Mouse (Mus musculus) olfactory bulb, adult 2 months (tissue): Measurements from ENCODE around the gene Gm9936. TPM values are rescaled to one million over a fixed set of nuclear protein-coding genes. Genes with fewer than 3 reads are reported as not detected.

Source experiments
- H3K27ac ChIP-seq: fragments of 200-500 bp; 2 replicates; pipeline ENCODE4 v1.5.1; 2012; ENCODE audit warnings: low read depth, low read length; ENCODE audit not compliant: insufficient read depth
- H3K4me1 ChIP-seq: fragments of 200-500 bp; 2 replicates; pipeline ENCODE4 v1.6.1; 2012; ENCODE audit warnings: low read length; ENCODE audit not compliant: control insufficient read depth, insufficient read depth
- H3K4me3 ChIP-seq: fragments of 200-500 bp; 2 replicates; pipeline ENCODE4 v1.5.1; 2012; ENCODE audit warnings: mild to moderate bottlenecking, low read depth, low read length, moderate library complexity; ENCODE audit not compliant: insufficient read depth
- CTCF ChIP-seq: fragments of 200-500 bp; IDR thresholded peaks from 2 replicates; pipeline ENCODE4 v1.5.1; 2012; ENCODE audit warnings: low read depth, mild to moderate bottlenecking, low read length, moderate library complexity; ENCODE audit not compliant: insufficient read depth
- POLR2A ChIP-seq: fragments of 200-500 bp; IDR thresholded peaks from 2 replicates; pipeline ENCODE4 v1.6.1; 2012; ENCODE audit warnings: mild to moderate bottlenecking, low read depth, low read length, moderate library complexity; ENCODE audit not compliant: insufficient read depth
- WGBS: fragments of 180-500 bp; shearing (Covaris S2); methylation state at CpG from one replicate; pipeline ENCODE4 v1.1.7; 2018; 5-methylcytosine and 5-hydroxymethylcytosine counted together
- polyA plus RNA-seq: library from polyadenylated mRNA; stranded (reverse); fragments of >200 nt; gene quantifications from 2 replicates; pipeline ENCODE4 v1.2.4, GENCODE M21; 2012; ENCODE audit warnings: low replicate concordance; ENCODE audit not compliant: missing spikeins, insufficient read depth, insufficient read length

Gm9936 gene
- polyA plus RNA-seq, 1 experiment: not detected

DNA sequence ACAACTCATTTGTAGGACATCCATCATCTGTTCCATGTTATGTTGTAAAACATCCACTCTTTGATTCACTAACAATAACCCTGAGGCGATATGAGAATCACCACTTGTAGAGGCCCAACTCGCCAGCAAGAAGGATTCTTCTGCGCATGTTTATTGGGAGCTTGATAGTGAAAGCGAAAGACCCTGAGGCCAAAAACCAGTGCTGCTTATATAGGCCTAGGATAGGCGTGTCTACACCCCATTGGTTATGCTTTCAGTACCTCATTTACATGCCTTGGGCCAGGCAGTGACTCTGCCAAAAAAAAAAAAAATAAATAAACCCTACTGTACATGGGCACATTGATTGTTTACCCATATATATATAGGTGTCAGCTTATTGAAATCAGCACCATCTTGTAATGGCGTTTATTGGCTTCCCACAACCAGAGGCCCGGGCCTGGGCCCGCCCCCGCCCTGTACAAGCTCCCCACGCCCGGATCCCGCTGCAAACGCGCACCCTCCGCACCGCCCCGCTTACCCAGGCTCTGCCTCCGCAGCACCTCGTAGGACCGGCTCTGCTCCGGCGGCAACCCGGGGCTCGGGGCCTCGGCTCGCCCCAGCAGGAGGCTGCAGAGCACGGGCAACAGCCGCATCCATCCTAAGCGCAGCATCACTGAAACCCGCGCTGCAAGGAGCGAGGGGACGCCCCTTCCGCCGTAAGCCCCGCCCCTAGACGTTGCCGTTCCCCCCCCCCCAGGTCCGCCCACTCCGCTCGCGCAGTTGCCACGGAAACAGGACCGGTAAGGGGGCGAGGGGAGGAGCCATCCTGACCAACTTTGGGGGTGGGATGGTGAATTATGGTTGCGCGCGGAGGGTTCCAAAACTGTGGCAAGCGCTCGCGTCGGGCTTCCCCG lies 35.4 kb downstream of the Gm9936 start, which contains the start of gene 1500011B03Rik:
Gene 1500011B03Rik (minus strand): TSS at position 673 of the 893 bp plus-strand sequence.
- H3K27ac ChIP-seq: peak within 1 kb of the TSS; percentile 80
- H3K4me3 ChIP-seq: peak within 1 kb of the TSS; percentile 98
- H3K4me1 ChIP-seq: peaks cover 11% of the 10 kb centered on the region
- WGBS: 6% methylated on average over 52 of the region's 53 CpGs
- TF ChIP-seq POLR2A (peak; percentile 62; the same call in 1 of the 2 replicates), CTCF (no peak)

DNA sequence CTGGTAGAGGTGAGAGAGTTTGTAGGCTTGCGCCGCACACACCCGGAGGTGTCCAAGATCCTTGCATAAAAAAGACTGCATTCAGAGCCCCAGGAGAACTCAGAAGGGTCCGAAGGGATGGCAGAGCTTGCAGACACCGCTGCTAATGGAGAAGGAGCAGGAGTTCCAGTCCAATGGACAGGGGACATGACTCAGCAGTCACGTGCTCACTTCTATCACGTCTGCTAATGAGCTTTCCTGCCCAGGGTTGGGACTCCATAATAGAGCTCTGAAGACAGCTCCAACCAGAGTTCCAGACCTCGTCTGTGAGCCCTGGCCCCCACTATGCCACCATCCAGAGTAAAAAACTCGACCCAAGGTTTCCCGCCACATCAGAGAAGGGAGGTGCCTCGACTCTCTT lies 40.4 kb downstream of the Gm9936 start:
- Histone ChIP-seq H3K4me1 (peaks cover 6% of the 10 kb centered on the region), H3K27ac (no peak overlapping the region), H3K4me3 (no peak overlapping the region)
- TF ChIP-seq CTCF (no peak), POLR2A (no peak)
- 75% methylated on average over 11 of the region's 11 CpGs for WGBS

DNA sequence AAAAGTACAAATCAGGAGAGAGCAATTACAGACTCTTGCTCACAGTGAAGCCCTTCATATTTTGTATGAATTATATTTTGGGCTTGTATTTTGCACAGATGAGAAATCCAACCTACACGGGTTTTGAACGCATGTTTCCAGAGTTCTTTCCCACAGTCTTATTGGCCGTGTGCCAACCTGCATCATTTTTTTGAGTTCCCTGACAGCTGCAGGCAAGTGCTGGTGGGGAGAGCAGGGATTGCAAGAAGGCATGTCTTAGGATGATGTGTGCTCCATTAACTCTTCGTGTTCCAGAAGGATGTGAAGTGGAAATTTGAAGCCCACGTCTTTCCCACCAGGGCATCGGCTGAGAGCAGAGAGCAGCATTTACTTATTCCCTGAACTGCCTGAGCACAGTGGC lies 41.9 kb downstream of the Gm9936 start:
- no peak overlapping the region for H3K4me3 ChIP-seq
- WGBS: 75% methylated on average over 6 of the region's 6 CpGs
- no peak overlapping the region for H3K27ac ChIP-seq
- no peak for TF ChIP-seq POLR2A
- no peak for TF ChIP-seq CTCF
- H3K4me1 ChIP-seq: peaks cover 13% of the 10 kb centered on the region

DNA sequence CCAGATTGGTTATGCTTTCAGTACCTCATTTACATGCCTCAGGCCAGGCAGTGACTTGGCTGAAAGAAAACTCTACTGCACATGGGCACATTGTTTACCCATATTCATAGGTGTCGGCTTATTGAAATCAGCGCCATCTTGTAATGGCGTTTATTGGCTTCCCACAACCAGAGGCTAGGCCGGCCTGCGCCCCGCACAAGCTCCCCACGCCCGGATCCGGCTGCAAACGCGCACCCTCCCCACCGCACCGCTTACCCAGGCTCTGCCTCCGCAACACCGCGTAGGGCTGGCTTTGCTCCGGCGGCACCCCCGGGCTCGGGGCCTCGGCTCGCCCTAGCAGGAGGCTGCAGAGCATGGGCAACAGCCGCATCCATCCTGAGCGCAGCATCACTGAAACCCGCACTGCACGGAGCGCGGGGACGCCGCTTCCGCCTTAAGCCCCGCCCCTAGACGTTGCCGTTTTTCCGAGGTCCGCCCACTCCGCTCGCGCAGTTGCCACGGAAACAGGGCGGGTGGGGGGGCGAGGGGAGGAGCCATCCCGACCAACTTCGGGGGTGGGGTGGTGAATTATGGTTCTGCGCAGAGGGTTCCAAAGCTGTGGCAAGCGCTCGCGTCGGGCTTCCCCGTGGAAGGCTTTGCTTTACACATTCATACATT lies 44.8 kb downstream of the Gm9936 start:
- Histone ChIP-seq H3K27ac (peak overlapping the region; percentile 87), H3K4me1 (peaks cover 17% of the 10 kb centered on the region), H3K4me3 (peak overlapping the region; percentile 77)
- under 1% methylated on average over 50 of the region's 50 CpGs for WGBS
- TF ChIP-seq POLR2A: peak; percentile 87
- no peak for TF ChIP-seq CTCF

DNA sequence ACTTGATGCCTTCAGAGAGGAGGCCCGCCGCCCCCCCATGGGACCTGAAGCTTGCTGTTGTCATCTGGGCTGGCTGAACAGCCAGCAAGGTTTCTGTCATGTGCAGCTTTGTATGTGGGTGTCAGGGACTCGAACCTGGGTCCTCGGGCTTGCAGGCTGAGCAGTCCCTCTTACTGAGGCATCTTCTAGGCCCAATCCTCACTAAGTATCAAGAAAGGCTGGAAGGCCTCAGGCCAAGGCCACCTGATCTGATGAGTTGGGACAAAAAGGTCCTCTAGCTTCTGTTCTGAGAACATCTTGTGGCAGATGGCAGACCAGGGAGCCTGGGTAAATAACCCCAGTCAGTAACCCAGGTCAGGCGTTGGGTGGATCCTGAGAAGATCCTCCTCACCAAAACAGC lies 48.7 kb downstream of the Gm9936 start:
- 87% methylated on average over 5 of the region's 5 CpGs for WGBS
- Histone ChIP-seq H3K4me1 (peaks cover 20% of the 10 kb centered on the region), H3K4me3 (no peak overlapping the region), H3K27ac (no peak overlapping the region)
- no peak for TF ChIP-seq POLR2A
- TF ChIP-seq CTCF: no peak

DNA sequence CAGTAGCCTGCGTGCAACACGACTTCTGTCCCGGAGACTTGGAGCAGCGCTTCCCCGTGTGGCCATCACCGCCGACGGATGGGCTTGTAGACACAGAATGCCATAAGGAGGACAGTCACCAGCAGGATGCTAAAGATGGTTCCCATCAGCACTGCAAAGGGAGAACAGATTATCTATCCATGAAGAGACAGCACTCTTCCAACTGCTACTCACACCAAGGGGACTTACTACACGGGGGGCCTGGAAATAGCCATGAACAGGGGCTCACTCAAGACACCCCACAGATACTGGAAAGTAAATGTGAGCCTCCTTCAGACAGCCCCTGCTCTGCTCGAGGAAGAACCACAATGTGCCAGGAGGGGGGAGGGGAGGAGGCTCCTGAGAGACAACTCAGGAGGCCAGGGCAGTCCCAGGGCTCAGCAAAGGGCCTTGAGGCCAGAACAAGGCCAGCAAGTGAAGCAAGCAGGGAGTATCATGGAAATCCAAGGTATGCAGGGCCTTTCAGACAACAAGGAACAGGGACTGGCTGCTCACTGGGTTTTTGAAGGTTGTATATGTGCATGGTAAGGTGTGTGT lies 49.2 kb downstream of the Gm9936 start:
- Histone ChIP-seq H3K27ac (no peak overlapping the region), H3K4me1 (peaks cover 20% of the 10 kb centered on the region), H3K4me3 (no peak overlapping the region)
- WGBS: 78% methylated on average over 10 of the region's 10 CpGs
- TF ChIP-seq CTCF (no peak), POLR2A (no peak)

DNA sequence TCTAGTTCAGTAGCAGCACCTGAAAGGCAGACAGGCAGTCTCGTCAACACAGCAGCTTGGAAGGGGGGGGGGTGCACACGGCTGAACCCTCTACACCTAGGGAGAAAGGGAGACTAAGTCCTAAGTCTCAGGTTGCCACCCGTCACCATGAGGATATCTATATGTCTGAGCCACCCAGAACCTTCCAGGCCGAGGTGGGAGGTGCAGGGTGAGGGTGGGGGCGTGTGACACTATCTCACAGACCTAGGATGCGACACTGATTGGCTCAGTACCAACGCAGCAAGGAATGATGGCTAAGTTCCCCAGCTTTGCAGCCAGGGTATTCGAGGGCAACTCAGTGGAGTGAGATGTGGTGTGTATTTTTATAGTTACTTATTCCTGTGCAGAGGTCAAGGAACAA lies 50.1 kb downstream of the Gm9936 start:
- TF ChIP-seq CTCF (no peak), POLR2A (no peak)
- 74% methylated on average over 8 of the region's 8 CpGs for WGBS
- Histone ChIP-seq H3K4me3 (no peak overlapping the region), H3K27ac (no peak overlapping the region), H3K4me1 (peaks cover 20% of the 10 kb centered on the region)

DNA sequence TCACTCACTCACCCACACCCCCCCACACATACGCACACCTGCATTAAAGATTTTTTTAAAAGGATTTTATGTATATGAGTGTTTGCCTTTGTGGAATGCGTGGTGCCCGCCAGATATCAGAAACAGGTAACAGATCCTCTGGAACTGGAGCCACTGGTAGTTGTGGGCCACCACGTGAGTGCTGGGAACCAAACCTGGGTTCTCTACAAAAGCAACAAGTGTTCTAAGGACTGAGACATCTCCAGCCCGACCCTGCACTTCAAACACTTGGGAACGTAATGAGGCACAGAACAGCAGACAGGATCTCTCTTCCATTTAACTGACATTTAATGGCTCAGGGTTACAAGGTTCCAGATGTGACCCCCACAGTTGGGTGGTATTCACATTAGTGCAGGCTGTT lies 50.6 kb downstream of the Gm9936 start:
- Histone ChIP-seq H3K4me3 (no peak overlapping the region), H3K4me1 (peaks cover 20% of the 10 kb centered on the region), H3K27ac (no peak overlapping the region)
- WGBS: 72% methylated on average over 6 of the region's 6 CpGs
- TF ChIP-seq POLR2A (no peak), CTCF (no peak)

DNA sequence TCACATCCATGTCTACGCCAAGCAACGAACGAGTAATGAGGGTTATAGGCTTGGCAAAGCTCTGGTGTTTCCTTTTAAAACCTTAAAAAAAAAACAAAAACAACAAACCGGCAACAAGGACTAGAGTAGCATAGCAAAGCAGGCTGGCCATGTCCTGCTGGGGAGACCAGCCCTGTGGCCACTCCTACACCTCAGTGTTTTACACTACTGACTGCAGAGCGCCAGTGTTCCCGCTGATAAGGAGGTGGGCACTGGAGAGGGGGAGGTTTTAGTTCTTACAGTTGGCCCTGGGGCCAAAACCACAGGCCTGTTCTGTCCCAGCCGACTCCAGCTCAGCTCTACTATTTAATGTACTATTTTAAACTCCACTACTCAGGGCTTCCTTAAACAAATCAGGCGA lies 51.0 kb downstream of the Gm9936 start:
- Histone ChIP-seq H3K4me1 (peaks cover 18% of the 10 kb centered on the region), H3K4me3 (no peak overlapping the region), H3K27ac (no peak overlapping the region)
- TF ChIP-seq CTCF (no peak), POLR2A (no peak)
- WGBS: 17% methylated on average over 8 of the region's 8 CpGs
